Mouse (Mus musculus): ENCODE results near the gene Nsun7.

- TF ChIP-seq CTCF (IDR thresholded peaks at IDR 0.05; ENCODE audit: extremely low read depth, insufficient read length, insufficient replicate concordance, low read depth, low read length) (no peak), POLR2A (IDR thresholded peaks at IDR 0.05; ENCODE audit: low read depth, low read length) (no peak)
These were observed 80.8 kb downstream of the Nsun7 start for GRCm38 (mm10) chr5:66340356-66341102.
